Mouse (Mus musculus) limb, embryonic 13.5 days (tissue): ENCODE measurements at regions not wholly inside any gene's neighbourhood (a gene's known extent, or its start where the extent isn't known, plus 50 kb on each side); places are given as distances from the start of the nearest gene placed in this dataset.

Source experiments
- ATAC-seq: fragments of 200-750 bp; cut with Nextera tagmentation; 2 replicates; pipeline ENCODE4 v1.8.0; 2017; ENCODE audit warnings: low read depth, moderate number of reproducible peaks, moderate TSS enrichment; ENCODE audit not compliant: low FRiP score
- H3K27ac ChIP-seq: fragments of 300-500 bp; sonication (generic); 2 replicates; pipeline ENCODE4 v1.5.1; 2015; ENCODE audit warnings: inconsistent platforms, mild to moderate bottlenecking, moderate library complexity
- H3K27me3 ChIP-seq: fragments of 300-500 bp; sonication (generic); 2 replicates; pipeline ENCODE4 v1.6.1; 2015; ENCODE audit warnings: mild to moderate bottlenecking, inconsistent platforms
- H3K36me3 ChIP-seq: fragments of 300-500 bp; sonication (generic); 2 replicates; pipeline ENCODE4 v1.6.1; 2015; ENCODE audit warnings: inconsistent platforms, mild to moderate bottlenecking, moderate library complexity
- H3K4me1 ChIP-seq: fragments of 300-500 bp; sonication (generic); 2 replicates; pipeline ENCODE4 v1.6.1; 2015; ENCODE audit warnings: inconsistent platforms
- H3K4me2 ChIP-seq: fragments of 300-500 bp; sonication (generic); replicated peaks from 2 replicates; pipeline ENCODE4 v1.6.1; 2015; ENCODE audit warnings: inconsistent platforms, mild to moderate bottlenecking, moderate library complexity
- H3K4me3 ChIP-seq: fragments of 300-500 bp; sonication (generic); 2 replicates; pipeline ENCODE4 v1.5.1; 2015; ENCODE audit warnings: moderate library complexity, mild to moderate bottlenecking, inconsistent platforms
- H3K9ac ChIP-seq: fragments of 300-500 bp; sonication (generic); 2 replicates; pipeline ENCODE4 v1.6.1; 2015; ENCODE audit warnings: mild to moderate bottlenecking, inconsistent platforms
- H3K9me3 ChIP-seq: fragments of 300-500 bp; sonication (generic); 2 replicates; pipeline ENCODE4 v1.6.1; 2016; ENCODE audit warnings: inconsistent platforms
- WGBS: fragments of 180-500 bp; shearing (Covaris S2); methylation state at CpG from one replicate; pipeline ENCODE4 v1.1.7; 2015; 5-methylcytosine and 5-hydroxymethylcytosine counted together

DNA sequence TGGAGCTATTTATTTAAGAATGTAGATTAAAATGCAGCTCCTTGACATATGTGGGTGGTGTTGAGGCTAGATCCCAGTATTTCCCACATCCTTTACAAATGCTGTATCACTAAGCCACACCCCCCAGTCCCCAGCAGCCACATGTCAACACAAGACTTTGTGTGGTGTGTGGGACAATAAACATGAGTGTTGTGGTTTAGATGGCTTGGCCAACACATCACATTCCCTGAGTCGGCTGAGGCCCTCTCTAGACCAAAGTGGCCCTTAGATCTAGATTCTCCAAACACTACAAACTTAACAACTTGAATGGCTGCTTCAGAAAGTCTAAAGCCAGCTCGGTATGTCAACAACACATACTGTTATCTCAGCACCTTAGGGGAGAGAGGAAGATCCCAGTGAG lies 94.2 kb upstream of the Nxt1 start:
- no peak overlapping the region for H3K4me3 ChIP-seq
- no peak overlapping the region for H3K27ac ChIP-seq
- no peaks in the 10 kb centered on the region for H3K27me3 ChIP-seq
- no peaks in the 10 kb centered on the region for H3K4me1 ChIP-seq
- H3K9ac ChIP-seq = no peak overlapping the region
- H3K4me2 ChIP-seq = no peak overlapping the region
- no peak for ATAC-seq
- 70% methylated on average over 2 of the region's 2 CpGs for WGBS
- no peaks in the 10 kb centered on the region for H3K9me3 ChIP-seq
- no peaks in the 10 kb centered on the region for H3K36me3 ChIP-seq

DNA sequence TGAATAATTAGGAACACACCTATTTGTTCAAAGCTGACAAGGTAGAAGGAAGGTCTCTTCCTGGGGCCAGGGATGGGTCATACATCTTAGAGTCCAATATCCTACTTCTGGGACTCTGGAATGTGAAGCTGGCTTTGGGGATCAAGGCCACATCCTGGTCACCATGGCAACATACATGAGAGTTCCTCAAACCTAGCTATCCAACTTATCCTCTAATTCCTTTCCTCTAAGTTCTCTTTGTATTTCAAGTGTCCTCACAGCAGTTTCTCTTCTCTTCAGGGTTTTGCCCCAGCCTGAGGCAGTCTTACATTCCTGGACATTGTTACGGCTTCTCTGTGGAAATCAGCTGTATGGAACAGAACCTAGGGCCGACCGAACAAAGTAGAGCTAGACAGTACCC lies 97.0 kb upstream of the Nxt1 start:
- 70% methylated on average over 3 of the region's 3 CpGs for WGBS
- Histone ChIP-seq H3K9me3 (no peaks in the 10 kb centered on the region), H3K27me3 (no peaks in the 10 kb centered on the region), H3K4me1 (no peaks in the 10 kb centered on the region), H3K4me3 (no peak overlapping the region), H3K9ac (no peak overlapping the region), H3K36me3 (no peaks in the 10 kb centered on the region), H3K4me2 (no peak overlapping the region), H3K27ac (no peak overlapping the region)
- ATAC-seq = no peak

DNA sequence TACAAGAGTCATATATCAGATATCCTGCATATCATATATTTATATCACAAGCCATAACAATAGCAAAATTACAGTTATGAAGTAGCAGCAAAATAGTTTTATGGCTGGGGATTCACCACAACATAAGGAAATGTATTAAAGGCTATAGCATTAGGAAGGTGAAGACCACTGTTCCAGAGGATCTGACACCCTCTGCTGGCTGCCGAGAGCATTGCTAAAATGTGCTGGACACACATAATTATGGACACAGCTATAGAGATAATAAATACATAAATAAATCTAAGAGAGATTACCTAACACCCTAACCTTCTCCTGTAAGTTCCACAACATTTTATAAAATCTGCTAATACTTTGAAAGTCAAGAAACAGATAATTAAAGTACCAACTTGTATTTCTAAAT lies 100.2 kb upstream of the Nxt1 start:
- peak; percentile 67; the same call in 1 of the 2 replicates for ATAC-seq

DNA sequence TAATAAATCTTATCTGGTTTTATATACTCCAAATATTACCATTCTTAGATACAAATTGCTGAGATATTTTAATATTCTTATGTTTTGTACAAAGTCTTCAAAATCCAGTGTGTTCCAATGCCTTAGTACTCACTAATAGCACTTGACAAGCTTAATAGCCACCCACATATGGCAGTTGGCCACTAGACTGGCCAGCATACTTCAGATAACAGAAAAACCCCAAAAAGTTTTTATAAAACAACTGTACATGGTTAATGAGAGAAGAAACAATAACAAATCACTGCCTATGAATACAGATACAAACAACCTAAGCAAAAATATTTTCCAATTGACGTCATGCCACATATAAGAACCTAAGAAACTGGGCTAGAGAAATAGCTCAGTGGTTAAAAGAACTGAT lies 100.8 kb upstream of the Nxt1 start:
- ATAC-seq = no peak
- WGBS = 83% methylated on average over 1 of the region's 1 CpGs
- H3K4me2 ChIP-seq = no peak overlapping the region

More for the DNA sequence above, 100.2 kb upstream of the Nxt1 start:
- no peak overlapping the region for H3K4me2 ChIP-seq
- no peak overlapping the region for H3K9ac ChIP-seq
- H3K27ac ChIP-seq = no peak overlapping the region
- no peak overlapping the region for H3K4me3 ChIP-seq
- H3K36me3 ChIP-seq = no peaks in the 10 kb centered on the region
- no peaks in the 10 kb centered on the region for H3K4me1 ChIP-seq
- no peaks in the 10 kb centered on the region for H3K9me3 ChIP-seq
- 29% methylated on average over 1 of the region's 1 CpGs for WGBS
- no peaks in the 10 kb centered on the region for H3K27me3 ChIP-seq

DNA sequence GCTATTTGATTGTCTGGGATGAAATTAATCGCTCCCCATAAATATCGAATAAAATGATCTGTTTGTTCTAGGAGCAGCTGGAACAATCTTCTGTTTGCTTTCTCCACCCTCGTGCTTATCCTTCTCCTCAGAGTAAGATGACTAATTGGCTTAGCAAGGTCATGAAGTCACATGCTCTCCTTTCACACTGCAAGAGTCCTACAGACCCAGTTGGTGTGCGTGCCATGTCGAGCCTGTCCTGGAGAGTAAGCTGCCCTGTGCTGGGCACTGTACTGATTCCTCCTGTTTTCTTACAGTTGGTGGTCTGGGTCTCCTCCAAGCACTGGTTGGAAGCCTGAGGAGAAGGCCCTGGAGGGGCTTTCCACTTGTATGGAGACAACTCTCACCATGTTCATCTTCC lies 101.4 kb upstream of the Nxt1 start:
- Histone ChIP-seq H3K27me3 (no peaks in the 10 kb centered on the region), H3K9ac (no peak overlapping the region), H3K4me3 (no peak overlapping the region), H3K4me1 (no peaks in the 10 kb centered on the region), H3K36me3 (no peaks in the 10 kb centered on the region), H3K4me2 (no peak overlapping the region), H3K9me3 (no peaks in the 10 kb centered on the region), H3K27ac (no peak overlapping the region)
- ATAC-seq = no peak
- WGBS = 85% methylated on average over 5 of the region's 5 CpGs

More for the DNA sequence above, 100.8 kb upstream of the Nxt1 start:
- Histone ChIP-seq H3K27ac (no peak overlapping the region), H3K4me1 (no peaks in the 10 kb centered on the region), H3K4me3 (no peak overlapping the region), H3K36me3 (no peaks in the 10 kb centered on the region), H3K27me3 (no peaks in the 10 kb centered on the region), H3K9ac (no peak overlapping the region), H3K9me3 (no peaks in the 10 kb centered on the region)

DNA sequence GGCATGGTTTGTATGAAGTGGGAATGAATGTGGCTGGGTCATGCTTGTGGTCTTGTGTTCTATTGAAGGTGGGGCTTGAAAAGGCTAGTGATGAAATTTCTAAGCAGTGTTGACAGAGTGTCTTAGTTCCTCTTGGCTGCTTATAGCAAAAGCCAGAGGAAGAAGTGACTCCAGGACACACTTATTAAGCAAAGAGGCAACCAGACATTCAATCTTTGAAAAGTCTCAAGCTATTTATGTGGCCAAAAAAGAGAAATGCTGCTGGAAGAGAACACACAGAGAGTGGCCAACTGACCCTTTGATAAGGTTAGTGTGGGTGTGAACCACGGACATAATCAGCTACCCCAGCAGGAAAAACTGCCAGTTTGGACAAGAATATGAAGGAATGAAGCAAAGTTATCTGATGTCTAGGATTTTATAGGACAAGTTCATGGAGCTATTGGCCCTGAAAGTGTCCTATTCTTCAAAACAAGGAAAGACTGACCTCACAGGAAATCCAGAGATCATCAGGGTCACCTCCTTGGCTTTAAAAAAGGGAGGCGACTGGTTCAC lies 104.4 kb upstream of the Nxt1 start:
- no peak for ATAC-seq
- WGBS = 67% methylated on average over 2 of the region's 2 CpGs

DNA sequence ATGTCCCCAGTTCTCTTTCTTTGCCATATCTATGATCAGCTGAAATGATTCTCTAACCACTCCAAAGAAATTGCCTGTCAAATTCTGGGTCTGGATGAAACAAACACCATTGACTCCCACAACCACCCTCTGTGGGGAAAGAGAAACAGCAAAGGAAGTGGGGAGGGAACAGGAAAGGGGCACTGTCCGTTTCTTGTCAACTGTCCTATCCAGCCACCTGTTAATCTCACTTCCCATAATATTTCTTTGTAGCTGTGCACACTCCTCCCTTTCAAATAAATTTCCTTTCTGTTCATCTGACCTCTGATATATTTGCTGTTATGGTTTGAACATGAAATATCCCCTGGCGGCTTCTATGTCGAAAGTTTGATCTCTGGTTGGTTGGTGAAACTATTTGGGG lies 109.0 kb upstream of the Nxt1 start:
- no peaks in the 10 kb centered on the region for H3K36me3 ChIP-seq
- no peak overlapping the region for H3K27ac ChIP-seq
- no peak for ATAC-seq
- no peaks in the 10 kb centered on the region for H3K9me3 ChIP-seq
- no peak overlapping the region for H3K4me3 ChIP-seq
- no peaks in the 10 kb centered on the region for H3K27me3 ChIP-seq
- WGBS = 72% methylated on average over 3 of the region's 3 CpGs
- H3K4me2 ChIP-seq = no peak overlapping the region
- H3K4me1 ChIP-seq = no peaks in the 10 kb centered on the region
- no peak overlapping the region for H3K9ac ChIP-seq

More for the DNA sequence above, 104.4 kb upstream of the Nxt1 start:
- H3K9me3 ChIP-seq = no peaks in the 10 kb centered on the region
- no peaks in the 10 kb centered on the region for H3K4me1 ChIP-seq
- no peak overlapping the region for H3K27ac ChIP-seq
- no peak overlapping the region for H3K9ac ChIP-seq
- no peaks in the 10 kb centered on the region for H3K27me3 ChIP-seq
- H3K4me2 ChIP-seq = no peak overlapping the region
- no peak overlapping the region for H3K4me3 ChIP-seq
- no peaks in the 10 kb centered on the region for H3K36me3 ChIP-seq

DNA sequence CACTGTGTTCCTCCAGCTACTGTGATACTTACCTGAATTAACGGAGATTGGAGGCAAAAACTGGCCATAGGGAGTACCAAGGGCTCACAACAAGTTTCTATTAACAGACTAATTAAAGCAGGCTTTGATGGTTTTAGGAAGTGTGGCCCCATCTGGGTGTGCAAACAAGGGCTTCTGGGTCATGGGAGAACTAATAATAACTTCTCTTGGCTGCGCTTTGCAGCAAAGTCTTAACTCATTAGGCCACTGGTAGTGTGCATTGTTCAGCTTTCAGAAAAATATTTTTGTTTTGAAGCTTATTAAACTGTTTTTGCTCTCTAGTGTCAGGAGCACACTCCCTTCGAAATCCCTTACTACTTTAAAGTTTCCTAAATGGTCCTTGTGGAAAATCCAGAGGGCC lies 110.4 kb upstream of the Nxt1 start:
- H3K9ac ChIP-seq = no peak overlapping the region
- no peak overlapping the region for H3K27ac ChIP-seq
- H3K4me1 ChIP-seq = no peaks in the 10 kb centered on the region
- 51% methylated on average over 3 of the region's 3 CpGs for WGBS
- H3K4me3 ChIP-seq = no peak overlapping the region
- H3K4me2 ChIP-seq = no peak overlapping the region
- no peaks in the 10 kb centered on the region for H3K9me3 ChIP-seq
- ATAC-seq = no peak
- no peaks in the 10 kb centered on the region for H3K36me3 ChIP-seq
- no peaks in the 10 kb centered on the region for H3K27me3 ChIP-seq

DNA sequence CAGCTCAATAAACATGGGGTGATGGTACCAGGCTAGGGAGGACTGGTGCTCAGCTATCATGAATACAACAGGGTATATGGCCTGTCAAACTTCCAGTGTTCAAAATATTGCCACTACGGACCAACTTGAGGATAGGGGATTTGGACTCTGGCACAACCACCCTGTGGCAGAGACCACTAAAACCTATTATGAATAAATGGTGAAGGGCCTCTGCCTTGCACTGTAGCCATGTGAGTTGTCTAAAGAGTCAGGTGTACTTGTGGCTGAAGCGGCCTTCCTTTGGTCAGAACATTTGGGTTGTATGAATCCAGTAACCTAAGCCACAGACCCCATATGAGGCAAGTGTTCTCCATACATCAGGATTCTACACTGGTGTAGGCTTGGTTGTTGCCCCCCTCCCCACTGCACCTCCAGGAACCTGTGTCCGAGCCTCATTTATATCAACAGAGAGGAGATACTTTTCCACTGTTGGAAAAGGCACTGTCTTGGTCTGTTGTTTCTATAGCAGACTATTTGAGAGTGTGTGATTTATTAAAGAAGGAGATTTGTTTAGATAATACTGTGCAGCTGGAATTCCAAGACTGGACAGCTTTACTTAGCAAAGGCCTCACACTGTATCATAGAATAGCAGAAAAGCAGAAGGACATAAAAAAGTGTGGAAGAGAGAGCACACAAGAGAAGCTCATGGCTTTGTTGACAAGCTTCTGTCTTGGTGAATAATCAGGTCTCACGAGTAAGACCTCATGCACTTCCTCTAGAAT lies 112.2 kb upstream of the Nxt1 start:
- H3K36me3 ChIP-seq = no peaks in the 10 kb centered on the region
- H3K4me2 ChIP-seq = no peak overlapping the region
- 87% methylated on average over 4 of the region's 4 CpGs for WGBS
- H3K4me3 ChIP-seq = no peak overlapping the region
- no peak for ATAC-seq
- H3K4me1 ChIP-seq = no peaks in the 10 kb centered on the region
- H3K27me3 ChIP-seq = no peaks in the 10 kb centered on the region
- no peaks in the 10 kb centered on the region for H3K9me3 ChIP-seq
- no peak overlapping the region for H3K27ac ChIP-seq
- H3K9ac ChIP-seq = no peak overlapping the region

DNA sequence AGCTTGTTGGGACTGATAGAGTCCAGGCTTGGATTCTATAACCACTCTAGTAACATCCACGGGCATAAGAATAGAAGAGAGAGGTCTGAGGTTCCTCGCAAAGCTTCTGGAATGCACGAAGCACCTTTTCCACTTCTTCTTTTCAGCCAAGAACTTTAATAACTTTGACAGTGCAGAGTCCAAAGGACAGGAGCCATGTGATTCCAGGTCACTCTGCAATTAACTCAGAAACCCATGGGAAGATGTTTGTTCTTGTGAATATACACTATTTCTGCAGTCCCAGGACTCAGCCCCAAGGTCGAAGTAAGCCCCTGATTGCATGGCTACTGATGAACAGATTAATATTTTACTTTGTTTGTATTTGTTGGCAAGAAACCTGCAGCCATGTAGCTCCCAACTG lies 113.0 kb upstream of the Nxt1 start:
- no peaks in the 10 kb centered on the region for H3K9me3 ChIP-seq
- WGBS = 81% methylated on average over 4 of the region's 4 CpGs
- H3K9ac ChIP-seq = no peak overlapping the region
- H3K4me2 ChIP-seq = no peak overlapping the region
- H3K4me1 ChIP-seq = no peaks in the 10 kb centered on the region
- H3K27me3 ChIP-seq = no peaks in the 10 kb centered on the region
- no peak for ATAC-seq
- no peaks in the 10 kb centered on the region for H3K36me3 ChIP-seq
- no peak overlapping the region for H3K4me3 ChIP-seq
- H3K27ac ChIP-seq = no peak overlapping the region

DNA sequence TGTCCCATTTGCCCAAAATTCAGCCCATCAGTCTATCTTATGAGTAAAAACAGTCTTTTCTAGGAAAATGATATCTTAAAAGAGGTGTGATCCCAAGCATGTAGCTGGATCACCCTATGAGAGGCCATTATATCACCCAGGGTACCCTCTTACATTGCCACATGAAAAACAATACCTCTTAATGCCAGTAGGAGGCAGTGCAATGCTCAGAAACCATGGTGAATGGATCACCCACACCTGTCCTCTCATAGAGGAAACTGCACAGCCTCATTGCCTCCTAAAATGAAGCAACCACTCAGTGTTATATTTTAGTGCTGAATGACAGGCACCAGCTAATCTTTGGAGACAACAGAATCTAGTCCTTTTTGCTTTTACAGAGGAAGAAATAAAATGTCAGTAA lies 114.0 kb upstream of the Nxt1 start:
- Histone ChIP-seq H3K36me3 (no peaks in the 10 kb centered on the region), H3K9ac (no peak overlapping the region), H3K27ac (no peak overlapping the region), H3K4me2 (no peak overlapping the region), H3K4me3 (no peak overlapping the region), H3K4me1 (no peaks in the 10 kb centered on the region), H3K9me3 (no peaks in the 10 kb centered on the region), H3K27me3 (no peaks in the 10 kb centered on the region)
- ATAC-seq = no peak

DNA sequence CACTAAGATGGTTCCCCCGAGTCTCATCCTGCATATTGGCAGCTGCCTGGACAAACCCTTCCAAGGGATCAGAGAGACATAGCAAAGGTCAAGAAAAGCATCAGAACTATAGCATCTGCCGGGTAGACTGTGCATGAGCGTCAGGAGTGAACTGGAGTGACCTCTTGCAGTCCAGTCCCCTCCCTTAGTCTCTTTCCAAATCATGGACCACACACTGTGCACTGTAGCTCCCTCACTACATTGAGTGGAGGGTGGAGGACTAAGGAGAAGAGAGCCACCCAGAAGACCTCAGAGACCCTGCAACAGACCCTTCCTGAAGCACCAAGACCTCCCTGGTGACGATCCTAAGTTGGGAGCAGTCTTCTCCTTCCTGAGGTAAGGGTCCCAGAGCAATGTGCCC lies 107.8 kb upstream of the Cd93 start:
- ATAC-seq = no peak
- H3K36me3 ChIP-seq = no peaks in the 10 kb centered on the region
- no peak overlapping the region for H3K27ac ChIP-seq
- H3K9ac ChIP-seq = no peak overlapping the region
- no peaks in the 10 kb centered on the region for H3K27me3 ChIP-seq
- 83% methylated on average over 4 of the region's 4 CpGs for WGBS
- no peak overlapping the region for H3K4me2 ChIP-seq
- no peak overlapping the region for H3K4me3 ChIP-seq
- H3K9me3 ChIP-seq = no peaks in the 10 kb centered on the region
- H3K4me1 ChIP-seq = no peaks in the 10 kb centered on the region

DNA sequence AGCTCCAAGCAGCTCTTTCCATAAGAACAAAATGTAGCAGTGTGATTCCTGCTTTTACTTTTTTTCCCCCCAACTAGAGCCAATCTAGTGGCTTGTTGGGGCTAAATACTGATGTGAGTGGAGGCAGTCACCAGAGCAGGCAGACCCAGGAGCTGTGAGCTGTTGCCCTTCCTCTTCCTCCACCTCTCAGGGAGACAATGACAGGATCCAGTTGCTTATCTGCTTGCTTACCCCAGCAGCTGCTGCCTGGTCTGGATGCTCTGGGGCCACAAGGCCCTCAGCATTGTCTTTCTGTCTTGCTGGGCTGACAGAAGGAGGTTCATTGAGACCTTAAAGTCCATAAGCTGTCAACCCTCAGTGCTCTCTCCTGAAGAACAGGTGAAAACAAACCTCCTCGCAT lies 106.3 kb upstream of the Cd93 start:
- ATAC-seq = no peak
- whole genome bisulfite sequencing = 94% methylated on average over 1 of the region's 1 CpGs
- H3K4me3 ChIP-seq = no peak overlapping the region
- H3K27me3 ChIP-seq = no peaks in the 10 kb centered on the region
- H3K4me2 ChIP-seq = no peak overlapping the region
- H3K4me1 ChIP-seq = no peaks in the 10 kb centered on the region
- no peaks in the 10 kb centered on the region for H3K9me3 ChIP-seq
- H3K9ac ChIP-seq = no peak overlapping the region
- H3K27ac ChIP-seq = no peak overlapping the region
- no peaks in the 10 kb centered on the region for H3K36me3 ChIP-seq
